Mouse (Mus musculus): ENCODE measurements around the gene Cfap74. TPM values are rescaled to one million over a fixed set of nuclear protein-coding genes. Genes with fewer than 3 reads are reported as not detected.

The Cfap74 gene
- polyA plus RNA-seq, 1 experiment from 2014 or later, result 2.1 TPM

DNA sequence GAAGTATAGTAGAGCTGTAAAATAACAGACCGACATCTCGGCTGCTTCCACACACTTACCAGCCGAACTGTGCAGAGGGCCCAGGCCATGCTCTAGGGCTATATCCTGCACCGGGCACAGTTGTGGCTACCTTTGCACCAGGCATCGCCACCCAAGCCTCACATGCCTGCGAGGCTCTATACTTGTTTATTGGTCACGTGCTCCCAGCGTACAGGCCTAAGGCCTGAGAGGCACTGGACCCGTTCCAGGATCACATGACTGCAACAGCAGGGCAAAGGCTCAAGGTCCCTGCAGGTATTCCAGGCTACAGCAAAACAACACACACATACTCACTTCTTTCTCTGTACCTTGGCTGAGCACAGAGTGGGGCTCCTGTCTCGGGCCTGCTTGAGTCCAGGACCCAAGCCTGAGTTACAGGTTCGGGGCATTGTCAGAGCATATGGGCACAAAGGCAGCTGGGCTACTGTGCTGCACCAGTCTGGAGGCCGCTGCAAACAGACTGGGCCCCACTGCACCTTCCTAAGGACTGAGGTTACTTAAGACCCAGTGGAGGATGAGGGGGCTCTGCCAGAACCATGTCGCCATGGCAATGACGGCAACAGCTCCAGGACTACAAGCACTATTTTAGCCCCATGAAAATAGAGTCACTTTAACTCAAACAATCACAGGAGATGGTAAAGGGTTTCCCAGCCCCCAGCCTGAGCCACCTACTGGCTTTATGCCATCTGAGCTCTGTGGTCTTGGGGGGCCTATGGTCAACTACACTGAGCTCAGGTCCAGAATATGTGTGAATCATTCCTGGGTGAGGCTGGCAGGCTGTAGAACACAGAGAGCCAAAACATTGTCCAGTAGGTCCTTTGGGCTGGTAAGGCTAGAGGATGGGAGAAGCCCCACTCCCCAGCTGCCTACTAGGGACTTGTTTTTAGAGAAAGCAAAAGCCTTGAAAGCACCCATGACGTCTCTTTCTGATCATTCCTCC lies 38.0 kb upstream of the Cfap74 start:
- Histone ChIP-seq H3K9me3 (replicated peaks; ENCODE audit: control insufficient read depth, low read length) (no peaks in the 10 kb centered on the region), H3K4me3 (replicated peaks; ENCODE audit: low read length) (no peak overlapping the region), H3K27ac (ENCODE audit: low read length) (no peak overlapping the region), H3K9ac (ENCODE audit: low read length) (no peak overlapping the region), H3K4me2 (ENCODE audit: low read depth, low read length) (no peak overlapping the region), H3K36me3 (ENCODE audit: control insufficient read depth, insufficient read depth, low read length) (no peaks in the 10 kb centered on the region), H3K4me1 (ENCODE audit: control insufficient read depth, insufficient read depth, low read length) (no peaks in the 10 kb centered on the region), H3K27me3 (ENCODE audit: control insufficient read depth, insufficient read depth, low read length) (no peaks in the 10 kb centered on the region)
- ATAC-seq (ENCODE audit: insufficient read depth, low FRiP score), result 0 out of 2 replicates have a peak, but pooled peaks have one; percentile 17
- WGBS, result 84% methylated on average over 15 of the region's 15 CpGs

GRCm38 (mm10) chr4:155371797-155372735 lies 36.9 kb upstream of the Cfap74 start:
- ATAC-seq (ENCODE audit: insufficient read depth, low FRiP score), result no peak
- Histone ChIP-seq H3K36me3 (ENCODE audit: control insufficient read depth, insufficient read depth, low read length) (no peaks in the 10 kb centered on the region), H3K4me2 (ENCODE audit: low read depth, low read length) (no peak overlapping the region), H3K4me1 (ENCODE audit: control insufficient read depth, insufficient read depth, low read length) (no peaks in the 10 kb centered on the region), H3K9me3 (replicated peaks; ENCODE audit: control insufficient read depth, low read length) (no peaks in the 10 kb centered on the region), H3K9ac (ENCODE audit: low read length) (no peak overlapping the region), H3K27me3 (ENCODE audit: control insufficient read depth, insufficient read depth, low read length) (no peaks in the 10 kb centered on the region), H3K4me3 (replicated peaks; ENCODE audit: low read length) (no peak overlapping the region), H3K27ac (ENCODE audit: low read length) (no peak overlapping the region)
- WGBS, result 72% methylated on average over 5 of the region's 5 CpGs

DNA sequence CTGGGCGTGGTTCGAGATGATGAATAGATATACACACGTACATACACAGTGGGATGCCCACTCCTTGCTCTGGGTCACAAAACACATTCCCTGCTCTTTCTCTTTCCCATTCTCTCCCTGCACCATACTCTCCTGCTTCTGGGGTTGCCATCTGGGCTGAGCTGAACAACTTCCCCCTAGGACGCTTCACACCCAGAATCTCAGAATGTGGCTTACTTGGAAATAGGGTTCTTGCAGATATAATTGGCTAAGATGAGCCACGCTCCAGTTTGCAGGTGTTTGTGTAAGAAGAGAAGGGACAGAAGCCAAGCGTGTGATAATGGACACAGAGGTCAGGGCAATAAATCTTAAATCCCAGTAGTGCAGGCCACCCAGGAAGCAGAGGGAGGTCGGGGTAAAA lies 27.0 kb upstream of the Cfap74 start:
- Histone ChIP-seq H3K36me3 (ENCODE audit: control insufficient read depth, insufficient read depth, low read length) (no peaks in the 10 kb centered on the region), H3K9me3 (replicated peaks; ENCODE audit: control insufficient read depth, low read length) (no peaks in the 10 kb centered on the region), H3K27me3 (ENCODE audit: control insufficient read depth, insufficient read depth, low read length) (no peaks in the 10 kb centered on the region), H3K4me3 (replicated peaks; ENCODE audit: low read length) (no peak overlapping the region), H3K4me1 (ENCODE audit: control insufficient read depth, insufficient read depth, low read length) (no peaks in the 10 kb centered on the region), H3K27ac (ENCODE audit: low read length) (no peak overlapping the region), H3K9ac (ENCODE audit: low read length) (no peak overlapping the region), H3K4me2 (ENCODE audit: low read depth, low read length) (no peak overlapping the region)
- WGBS, result 24% methylated on average over 7 of the region's 7 CpGs
- no peak for ATAC-seq (ENCODE audit: insufficient read depth, low FRiP score)

DNA sequence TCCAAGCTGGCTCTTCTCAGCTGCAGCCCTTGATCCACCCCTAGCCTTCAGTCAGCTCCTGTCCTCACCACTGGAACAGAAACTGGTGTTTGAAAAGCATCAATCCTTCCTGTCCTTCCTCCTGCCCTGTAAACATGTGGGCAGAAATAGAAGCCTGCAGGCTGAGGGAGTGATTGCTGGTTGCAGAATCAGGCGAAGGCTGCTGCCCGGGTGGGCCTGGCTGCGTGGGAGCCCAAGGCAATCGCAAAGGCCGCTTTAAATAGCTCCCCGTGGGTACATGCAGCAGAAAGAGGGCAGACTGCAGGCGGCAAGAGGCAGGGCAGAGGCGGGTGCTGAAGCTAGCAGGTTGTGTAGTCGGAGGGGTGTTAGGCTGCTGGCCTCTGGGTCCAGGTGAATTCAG lies 26.2 kb upstream of the Cfap74 start:
- Histone ChIP-seq H3K9ac (ENCODE audit: low read length) (no peak overlapping the region; the same call in 1 of the 2 replicates), H3K36me3 (ENCODE audit: control insufficient read depth, insufficient read depth, low read length) (no peaks in the 10 kb centered on the region), H3K27ac (ENCODE audit: low read length) (no peak overlapping the region), H3K27me3 (ENCODE audit: control insufficient read depth, insufficient read depth, low read length) (no peaks in the 10 kb centered on the region), H3K4me2 (ENCODE audit: low read depth, low read length) (no peak overlapping the region), H3K4me3 (replicated peaks; ENCODE audit: low read length) (no peak overlapping the region), H3K4me1 (ENCODE audit: control insufficient read depth, insufficient read depth, low read length) (no peaks in the 10 kb centered on the region), H3K9me3 (replicated peaks; ENCODE audit: control insufficient read depth, low read length) (no peaks in the 10 kb centered on the region)
- ATAC-seq (ENCODE audit: insufficient read depth, low FRiP score), result no peak
- WGBS, result 24% methylated on average over 9 of the region's 9 CpGs

GRCm38 (mm10) chr4:155383326-155383725 lies 25.7 kb upstream of the Cfap74 start:
- no peak overlapping the region for H3K4me3 ChIP-seq (replicated peaks; ENCODE audit: low read length)
- H3K4me2 ChIP-seq (ENCODE audit: low read depth, low read length), result no peak overlapping the region
- no peaks in the 10 kb centered on the region for H3K4me1 ChIP-seq (ENCODE audit: control insufficient read depth, insufficient read depth, low read length)
- no peaks in the 10 kb centered on the region for H3K36me3 ChIP-seq (ENCODE audit: control insufficient read depth, insufficient read depth, low read length)
- H3K27ac ChIP-seq (ENCODE audit: low read length), result no peak overlapping the region
- no peak overlapping the region for H3K9ac ChIP-seq (ENCODE audit: low read length)
- H3K27me3 ChIP-seq (ENCODE audit: control insufficient read depth, insufficient read depth, low read length), result no peaks in the 10 kb centered on the region
- ATAC-seq (ENCODE audit: insufficient read depth, low FRiP score), result no peak
- no peaks in the 10 kb centered on the region for H3K9me3 ChIP-seq (replicated peaks; ENCODE audit: control insufficient read depth, low read length)
- WGBS, result 70% methylated on average over 4 of the region's 4 CpGs

- H3K4me2 ChIP-seq (ENCODE audit: low read depth, low read length), result no peak overlapping the region
- no peak overlapping the region for H3K4me3 ChIP-seq (replicated peaks; ENCODE audit: low read length)
- no peak overlapping the region for H3K9ac ChIP-seq (ENCODE audit: low read length)
- WGBS, result 78% methylated on average over 8 of the region's 8 CpGs
- H3K9me3 ChIP-seq (replicated peaks; ENCODE audit: control insufficient read depth, low read length), result no peaks in the 10 kb centered on the region
- no peaks in the 10 kb centered on the region for H3K36me3 ChIP-seq (ENCODE audit: control insufficient read depth, insufficient read depth, low read length)
- ATAC-seq (ENCODE audit: insufficient read depth, low FRiP score), result no peak
- H3K27me3 ChIP-seq (ENCODE audit: control insufficient read depth, insufficient read depth, low read length), result no peaks in the 10 kb centered on the region
- no peak overlapping the region for H3K27ac ChIP-seq (ENCODE audit: low read length)
- no peaks in the 10 kb centered on the region for H3K4me1 ChIP-seq (ENCODE audit: control insufficient read depth, insufficient read depth, low read length)
Measured at GRCm38 (mm10) chr4:155387166-155387565, 21.8 kb upstream of the Cfap74 start.

GRCm38 (mm10) chr4:155395471-155395870 lies 13.5 kb upstream of the Cfap74 start:
- Histone ChIP-seq H3K27me3 (ENCODE audit: control insufficient read depth, insufficient read depth, low read length) (peaks cover 18% of the 10 kb centered on the region), H3K9ac (ENCODE audit: low read length) (no peak overlapping the region), H3K4me1 (ENCODE audit: control insufficient read depth, insufficient read depth, low read length) (no peaks in the 10 kb centered on the region), H3K4me3 (replicated peaks; ENCODE audit: low read length) (no peak overlapping the region), H3K36me3 (ENCODE audit: control insufficient read depth, insufficient read depth, low read length) (no peaks in the 10 kb centered on the region), H3K9me3 (replicated peaks; ENCODE audit: control insufficient read depth, low read length) (no peaks in the 10 kb centered on the region), H3K4me2 (ENCODE audit: low read depth, low read length) (no peak overlapping the region), H3K27ac (ENCODE audit: low read length) (no peak overlapping the region)
- no peak for ATAC-seq (ENCODE audit: insufficient read depth, low FRiP score)
- 87% methylated on average over 5 of the region's 5 CpGs for WGBS

DNA sequence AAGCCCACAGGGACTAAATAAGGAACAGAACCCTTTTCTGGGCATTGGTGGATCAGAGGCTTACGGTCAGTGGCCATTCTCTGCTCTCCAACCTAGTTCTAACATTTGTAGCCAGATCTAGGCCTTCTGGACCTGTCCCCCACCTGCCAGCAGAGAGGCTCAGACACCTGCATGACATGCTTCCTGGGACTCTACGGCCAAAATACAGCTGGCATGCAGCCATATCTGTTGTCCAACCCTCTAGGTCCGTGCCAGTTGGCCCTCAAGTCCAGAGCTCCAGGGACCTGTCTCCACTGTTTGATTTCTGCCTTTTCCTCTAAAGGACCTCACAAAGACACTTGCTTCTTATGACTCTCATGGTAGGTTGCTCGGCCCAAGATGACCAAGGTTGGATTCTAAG lies 12.2 kb upstream of the Cfap74 start:
- no peaks in the 10 kb centered on the region for H3K4me1 ChIP-seq (ENCODE audit: control insufficient read depth, insufficient read depth, low read length)
- no peaks in the 10 kb centered on the region for H3K36me3 ChIP-seq (ENCODE audit: control insufficient read depth, insufficient read depth, low read length)
- ATAC-seq (ENCODE audit: insufficient read depth, low FRiP score), result no peak
- no peak overlapping the region for H3K27ac ChIP-seq (ENCODE audit: low read length)
- H3K4me3 ChIP-seq (replicated peaks; ENCODE audit: low read length), result no peak overlapping the region
- H3K9ac ChIP-seq (ENCODE audit: low read length), result no peak overlapping the region
- WGBS, result 86% methylated on average over 4 of the region's 4 CpGs
- H3K4me2 ChIP-seq (ENCODE audit: low read depth, low read length), result no peak overlapping the region
- no peaks in the 10 kb centered on the region for H3K9me3 ChIP-seq (replicated peaks; ENCODE audit: control insufficient read depth, low read length)
- H3K27me3 ChIP-seq (ENCODE audit: control insufficient read depth, insufficient read depth, low read length), result peaks cover 18% of the 10 kb centered on the region
